Mouse (Mus musculus): ENCODE results near the gene Traf3.

GRCm38 (mm10) chr12:111193331-111193730 is 27.2 kb downstream of the Traf3 start:
- no peak for TF ChIP-seq CTCF (IDR thresholded peaks at IDR 0.05; ENCODE audit: low read depth)
- no peak for TF ChIP-seq EP300 (optimal IDR thresholded peaks at IDR 0.05)

Data from stomach, postnatal 0 days (tissue).